Mouse (Mus musculus) MEL-GATA-1-ER (cell line): ENCODE data around the gene Mon1b.

ENCODE experiments used
- DNase-seq: peaks from one replicate; pipeline ENCODE4 v3.0.0-alpha.2; 2012; ENCODE audit warnings: low read depth; ENCODE audit errors: extremely low read depth

The Mon1b gene

GRCm38 (mm10) chr8:113634670-113635591, at the start of gene Mon1b:
Gene Mon1b, plus strand, starts transcription at chr8:113635587.
- peak; percentile 92 for DNase-seq

- no peak for DNase-seq
Measured at GRCm38 (mm10) chr8:113598401-113598800, 37.0 kb upstream of the Mon1b start.

- peak; percentile 38 for DNase-seq
Measured at GRCm38 (mm10) chr8:113632634-113633033, 2.8 kb upstream of the Mon1b start.

GRCm38 (mm10) chr8:113634161-113634560, 1.2 kb upstream of the Mon1b start:
- peak; percentile 1 for DNase-seq

GRCm38 (mm10) chr8:113635592-113636279, 349 bp downstream of the Mon1b start:
- DNase-seq: peak; percentile 84

GRCm38 (mm10) chr8:113636280-113636628, 867 bp downstream of the Mon1b start:
- DNase-seq: peak; percentile 22

GRCm38 (mm10) chr8:113640357-113640756, 5.0 kb downstream of the Mon1b start:
- DNase-seq: no peak

GRCm38 (mm10) chr8:113642926-113643325, 7.5 kb downstream of the Mon1b start, which contains the start of gene Syce1l:
Gene Syce1l, plus strand, starts transcription at chr8:113643213.
- DNase-seq: no peak

GRCm38 (mm10) chr8:113643479-113644210, 8.3 kb downstream of the Mon1b start:
- no peak for DNase-seq

- DNase-seq: no peak
Measured at GRCm38 (mm10) chr8:113645220-113645619, 9.8 kb downstream of the Mon1b start.

GRCm38 (mm10) chr8:113652450-113652849, 17.1 kb downstream of the Mon1b start:
- DNase-seq: no peak

- no peak for DNase-seq
Measured at GRCm38 (mm10) chr8:113653151-113653550, 17.8 kb downstream of the Mon1b start.

- DNase-seq: no peak
Measured at GRCm38 (mm10) chr8:113656154-113656553, 20.8 kb downstream of the Mon1b start.

- DNase-seq: no peak
Measured at GRCm38 (mm10) chr8:113656681-113657298, 21.4 kb downstream of the Mon1b start.

GRCm38 (mm10) chr8:113660128-113660527, 24.7 kb downstream of the Mon1b start:
- DNase-seq: no peak

GRCm38 (mm10) chr8:113664544-113664943, 29.2 kb downstream of the Mon1b start:
- peak; percentile 5 for DNase-seq

- no peak for DNase-seq
Measured at GRCm38 (mm10) chr8:113665036-113665435, 29.6 kb downstream of the Mon1b start.

GRCm38 (mm10) chr8:113665951-113666350, 30.6 kb downstream of the Mon1b start:
- DNase-seq: no peak

- DNase-seq: no peak
Measured at GRCm38 (mm10) chr8:113666714-113667432, 31.5 kb downstream of the Mon1b start.

- DNase-seq: no peak
Measured at GRCm38 (mm10) chr8:113669924-113670323, 34.5 kb downstream of the Mon1b start.
